Mouse (Mus musculus) heart, postnatal 0 days (tissue): Measurements from ENCODE around the gene Slc34a2. TPM values are rescaled to one million over a fixed set of nuclear protein-coding genes. Genes with fewer than 3 reads are reported as not detected.

ENCODE experiments used
- ATAC-seq: fragments of 200-750 bp; cut with Nextera tagmentation; 2 replicates; pipeline ENCODE4 v1.8.0; 2017; ENCODE audit warnings: low read depth, moderate number of reproducible peaks, moderate library complexity; ENCODE audit not compliant: insufficient read depth
- DNase-seq: peaks from one replicate; pipeline ENCODE4 v3.0.0-alpha.2; 2016; ENCODE audit warnings: low spot score
- H3K27ac ChIP-seq: fragments of 300-500 bp; sonication (generic); 2 replicates; pipeline ENCODE4 v1.5.1; 2014; ENCODE audit warnings: low read depth, mild to moderate bottlenecking
- H3K27me3 ChIP-seq: fragments of 300-500 bp; sonication (generic); 2 replicates; pipeline ENCODE4 v1.6.1; 2014; ENCODE audit warnings: low read length, mixed read lengths; ENCODE audit not compliant: control insufficient read depth, insufficient read depth
- H3K36me3 ChIP-seq: fragments of 300-500 bp; sonication (generic); replicated peaks from 2 replicates; pipeline ENCODE4 v1.6.1; 2014; ENCODE audit warnings: low read length, mixed read lengths; ENCODE audit not compliant: control insufficient read depth, insufficient read depth
- H3K4me1 ChIP-seq: fragments of 300-500 bp; sonication (generic); 2 replicates; pipeline ENCODE4 v1.6.1; 2014; ENCODE audit warnings: antibody characterized with exemption; ENCODE audit not compliant: control insufficient read depth, insufficient read depth
- H3K4me2 ChIP-seq: fragments of 300-500 bp; sonication (generic); 2 replicates; pipeline ENCODE4 v1.6.1; 2014; ENCODE audit warnings: low read depth, mild to moderate bottlenecking, low read length, moderate library complexity
- H3K4me3 ChIP-seq: fragments of 300-500 bp; sonication (generic); 2 replicates; pipeline ENCODE4 v1.5.1; 2014; ENCODE audit warnings: low read depth, low read length
- H3K9ac ChIP-seq: fragments of 300-500 bp; sonication (generic); replicated peaks from 2 replicates; pipeline ENCODE4 v1.6.1; 2014; ENCODE audit warnings: low read depth, low read length, mixed read lengths
- H3K9me3 ChIP-seq: fragments of 300-500 bp; sonication (generic); replicated peaks from 2 replicates; pipeline ENCODE4 v1.6.1; 2016; ENCODE audit warnings: low read length; ENCODE audit not compliant: control insufficient read depth
- CTCF ChIP-seq: IDR thresholded peaks from 2 replicates; pipeline ENCODE4 v1.5.1; 2016; ENCODE audit warnings: antibody characterized with exemption, control low read depth, low read depth
- EP300 ChIP-seq: IDR thresholded peaks from 2 replicates; pipeline ENCODE4 v1.6.1; 2016; ENCODE audit warnings: antibody characterized with exemption, low read depth
- WGBS: fragments of 180-500 bp; shearing (Covaris S2); extraction: QIAGEN DNeasy Blood & Tissue Kit; methylation state at CpG from one replicate; pipeline ENCODE4 v1.1.7; 2014; 5-methylcytosine and 5-hydroxymethylcytosine counted together
- polyA plus RNA-seq: library from polyadenylated mRNA; unstranded; fragments of >200 nt; fragmentation: Nextera tagmentation; extraction: Ambion mirVana; gene quantifications from 2 replicates; pipeline ENCODE4 v1.2.1, GENCODE M21; 2015
- total RNA-seq: library from RNA; depleted of rRNA; stranded (reverse); fragments of >200 nt; gene quantifications from 2 replicates; pipeline ENCODE4 v1.2.3, GENCODE M21; 2014; ENCODE audit warnings: low replicate concordance; rRNA removed

Gene Slc34a2
- 0.19 and 2.9 TPM in 2 replicates for total RNA-seq
- polyA plus RNA-seq = 0.34 TPM in 1 of 2 replicates, not detected in the other

DNA sequence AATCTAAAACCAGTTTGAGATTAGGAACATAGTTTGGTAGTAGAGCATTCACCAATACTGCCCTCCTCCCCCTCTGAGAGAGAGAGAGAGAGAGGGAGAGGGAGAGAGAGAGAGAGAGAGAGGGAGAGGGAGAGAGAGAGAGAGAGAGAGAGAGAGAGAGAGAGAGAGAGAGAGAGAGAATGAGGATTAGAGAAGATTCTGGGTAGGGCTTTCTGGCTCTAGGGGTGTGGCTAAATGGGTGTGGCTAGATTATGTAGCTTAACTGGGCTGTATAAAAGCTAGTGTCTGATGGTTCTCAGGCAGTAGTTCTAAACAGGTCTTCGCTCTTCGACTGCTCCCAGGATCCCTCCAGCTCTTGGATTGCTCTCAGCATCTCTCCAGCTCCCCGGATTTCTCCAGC is at the start of gene Slc34a2:
Slc34a2 (plus strand) TSS at position 301 of the 400 bp plus-strand sequence.
- Histone ChIP-seq H3K9ac (no peak within 1 kb of the TSS), H3K36me3 (no peaks in the 10 kb centered on the region), H3K9me3 (no peaks in the 10 kb centered on the region), H3K4me1 (no peaks in the 10 kb centered on the region), H3K4me3 (no peak within 1 kb of the TSS), H3K4me2 (no peak within 1 kb of the TSS), H3K27ac (no peak within 1 kb of the TSS), H3K27me3 (no peaks in the 10 kb centered on the region)
- DNase-seq (no peak), ATAC-seq (no peak)
- WGBS = 83% methylated on average over 3 of the region's 3 CpGs
- TF ChIP-seq CTCF (no peak), EP300 (no peak)

DNA sequence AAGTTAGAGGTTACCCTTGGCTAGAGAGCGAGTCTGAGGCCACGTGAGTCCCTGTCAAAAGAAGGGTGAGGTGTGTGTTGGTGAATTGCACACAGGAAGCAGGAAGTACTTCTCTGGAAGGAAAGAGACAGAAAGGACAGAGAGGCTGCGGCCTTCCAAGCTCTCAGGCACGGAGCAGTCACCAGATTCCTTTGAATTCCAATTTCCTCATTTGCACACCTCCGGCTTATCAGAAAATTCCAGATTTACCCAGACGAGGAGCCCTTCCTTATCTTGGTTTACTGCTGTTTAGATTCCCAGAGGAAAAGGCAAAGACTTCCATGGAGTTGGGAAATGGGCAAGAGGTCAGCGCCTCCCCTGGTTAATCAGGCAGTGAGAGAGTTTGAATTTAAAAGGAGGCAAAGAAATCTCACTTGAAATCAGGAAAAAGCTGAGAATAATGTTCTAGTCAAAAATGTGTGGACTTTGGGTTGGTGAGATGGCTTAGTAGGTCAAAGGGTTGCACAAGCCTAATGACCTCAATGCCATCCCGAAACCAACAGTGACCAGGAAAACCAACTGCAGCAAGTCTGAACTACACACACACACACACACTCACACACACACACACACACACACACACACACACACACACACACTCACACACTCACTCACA is 47.1 kb upstream of the Slc34a2 start:
- no peak for DNase-seq
- Histone ChIP-seq H3K4me3 (no peak overlapping the region), H3K27me3 (no peaks in the 10 kb centered on the region), H3K9me3 (0 out of 2 replicates have a peak, but pooled peaks cover 5% of the 10 kb centered on the region), H3K4me2 (no peak overlapping the region), H3K9ac (no peak overlapping the region), H3K4me1 (no peaks in the 10 kb centered on the region), H3K27ac (no peak overlapping the region), H3K36me3 (no peaks in the 10 kb centered on the region)
- TF ChIP-seq CTCF (no peak), EP300 (no peak)
- WGBS = 35% methylated on average over 8 of the region's 8 CpGs
- no peak for ATAC-seq

DNA sequence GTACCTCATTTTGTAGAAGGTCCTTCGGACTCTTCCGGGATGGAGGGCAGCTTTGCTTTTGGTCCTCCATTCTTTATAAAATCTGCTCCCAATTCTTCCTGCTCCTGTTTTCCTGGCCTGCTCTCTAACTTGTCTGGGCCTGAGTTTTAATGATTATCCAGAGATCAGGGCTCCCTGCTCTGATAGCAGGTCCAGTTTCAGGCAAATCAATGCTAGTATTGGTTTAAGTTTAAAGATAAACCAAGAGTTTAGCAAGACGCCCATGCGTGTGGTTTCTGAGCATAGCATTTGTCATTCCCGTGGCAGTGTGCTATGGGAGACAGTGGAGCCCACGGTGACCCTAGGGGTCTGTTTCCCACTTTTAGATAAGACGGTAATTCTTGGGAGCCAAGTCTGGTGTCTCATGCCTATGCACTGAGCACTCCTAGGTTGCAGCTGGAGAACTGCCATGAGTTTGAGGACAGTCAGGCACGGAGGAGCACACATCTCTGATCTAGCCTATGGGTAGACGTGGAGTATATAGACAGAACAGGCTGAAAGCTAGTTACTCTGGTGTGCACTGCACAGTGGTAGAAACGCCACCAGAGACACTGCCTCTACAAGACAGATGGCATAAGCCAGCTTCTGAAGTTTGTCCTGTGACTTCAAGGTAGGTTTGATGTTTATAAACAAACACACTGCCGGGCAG is 45.5 kb upstream of the Slc34a2 start:
- H3K4me2 ChIP-seq = no peak overlapping the region
- DNase-seq (no peak), ATAC-seq (no peak)
- 0 out of 2 replicates have a peak, but pooled peaks cover 5% of the 10 kb centered on the region for H3K9me3 ChIP-seq
- 74% methylated on average over 11 of the region's 11 CpGs for WGBS
- H3K4me3 ChIP-seq = no peak overlapping the region
- H3K27me3 ChIP-seq = no peaks in the 10 kb centered on the region
- no peaks in the 10 kb centered on the region for H3K36me3 ChIP-seq
- no peaks in the 10 kb centered on the region for H3K4me1 ChIP-seq
- no peak overlapping the region for H3K9ac ChIP-seq
- TF ChIP-seq CTCF = no peak
- TF ChIP-seq EP300 = no peak
- H3K27ac ChIP-seq = no peak overlapping the region

DNA sequence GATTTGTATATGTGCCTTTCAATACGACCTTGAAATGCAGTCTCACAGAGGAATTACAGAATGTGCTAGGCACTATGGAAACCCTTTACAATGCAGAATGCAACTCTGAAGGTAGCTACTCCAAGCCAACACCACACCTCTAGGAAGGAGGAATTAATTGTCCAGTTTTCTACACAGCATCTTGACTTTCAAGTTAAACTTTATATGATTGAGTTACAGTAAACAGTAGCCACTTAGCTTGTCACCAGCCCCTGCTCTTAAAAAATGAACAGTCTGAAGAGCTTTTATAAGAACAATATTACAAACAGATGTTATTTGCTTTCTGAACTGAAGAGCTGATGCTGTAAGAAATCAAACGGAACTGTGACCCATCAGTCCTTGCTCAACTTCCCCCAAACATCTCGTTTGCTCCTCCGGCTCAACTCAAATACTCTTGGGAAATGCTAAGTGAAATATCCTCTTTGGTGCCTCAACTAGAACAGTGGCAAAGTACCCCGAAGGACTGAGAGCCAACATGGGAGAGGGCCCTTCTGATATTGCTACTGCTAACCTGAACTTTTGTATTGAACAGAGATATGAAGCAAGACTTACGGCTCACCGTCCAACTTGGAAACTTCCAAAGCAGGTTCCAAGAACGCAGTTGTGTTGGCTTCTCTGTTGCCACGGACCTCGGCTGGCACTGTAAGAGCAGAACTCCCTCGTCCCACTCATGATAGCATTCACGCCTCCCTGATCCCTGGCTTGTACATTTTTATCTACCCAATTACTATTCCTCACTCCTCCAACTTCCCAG is 44.2 kb upstream of the Slc34a2 start:
- Histone ChIP-seq H3K4me3 (no peak overlapping the region), H3K27ac (no peak overlapping the region), H3K36me3 (no peaks in the 10 kb centered on the region), H3K9ac (no peak overlapping the region), H3K4me2 (no peak overlapping the region), H3K9me3 (no peaks in the 10 kb centered on the region), H3K4me1 (no peaks in the 10 kb centered on the region), H3K27me3 (no peaks in the 10 kb centered on the region)
- no peak for DNase-seq
- 74% methylated on average over 12 of the region's 12 CpGs for WGBS
- TF ChIP-seq EP300 (no peak), CTCF (no peak)
- ATAC-seq = no peak

DNA sequence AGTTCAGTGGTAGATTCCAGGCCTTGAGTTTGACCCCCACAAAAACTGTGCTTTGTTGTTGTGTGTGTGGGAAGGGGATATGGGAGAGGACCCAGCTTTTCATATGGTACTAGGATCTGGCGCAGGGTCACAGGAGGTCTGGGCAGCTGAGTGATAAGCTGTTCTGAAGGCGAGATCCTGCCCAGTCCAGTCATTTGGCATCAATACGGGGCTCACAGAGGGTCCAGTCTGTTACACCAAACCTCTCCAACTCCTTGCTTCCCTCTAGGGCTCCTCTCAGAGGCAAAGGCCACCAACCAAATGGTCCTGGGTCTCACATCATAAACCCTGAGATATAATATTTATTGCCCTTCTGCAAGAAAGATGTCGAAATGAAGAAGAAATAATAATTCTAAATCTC is 42.4 kb upstream of the Slc34a2 start:
- Histone ChIP-seq H3K4me3 (no peak overlapping the region), H3K27ac (no peak overlapping the region), H3K9ac (no peak overlapping the region), H3K4me2 (no peak overlapping the region), H3K9me3 (no peaks in the 10 kb centered on the region), H3K36me3 (no peaks in the 10 kb centered on the region), H3K27me3 (no peaks in the 10 kb centered on the region), H3K4me1 (no peaks in the 10 kb centered on the region)
- no peak for ATAC-seq
- TF ChIP-seq CTCF = no peak
- TF ChIP-seq EP300 = no peak
- no peak for DNase-seq
- WGBS = 87% methylated on average over 4 of the region's 4 CpGs
